Mouse (Mus musculus) heart, postnatal 4 days (tissue): ENCODE data around the gene Ptov1. TPM values are rescaled to one million over a fixed set of nuclear protein-coding genes. Genes with fewer than 3 reads are reported as not detected.
A peak's percentile ranks its signal among the peaks of the same experiment; 100 is the strongest.

Experiments
- DNase-seq: peaks from one replicate; pipeline ENCODE4 v3.0.0; 2021
- total RNA-seq, 2 experiments: library from RNA; stranded (reverse); gene quantifications; 2 replicates each; pipeline ENCODE4 v1.2.3; 2021

The Ptov1 gene
- total RNA-seq, 2 experiments from 2014 or later, result 237 to 248 TPM

DNA sequence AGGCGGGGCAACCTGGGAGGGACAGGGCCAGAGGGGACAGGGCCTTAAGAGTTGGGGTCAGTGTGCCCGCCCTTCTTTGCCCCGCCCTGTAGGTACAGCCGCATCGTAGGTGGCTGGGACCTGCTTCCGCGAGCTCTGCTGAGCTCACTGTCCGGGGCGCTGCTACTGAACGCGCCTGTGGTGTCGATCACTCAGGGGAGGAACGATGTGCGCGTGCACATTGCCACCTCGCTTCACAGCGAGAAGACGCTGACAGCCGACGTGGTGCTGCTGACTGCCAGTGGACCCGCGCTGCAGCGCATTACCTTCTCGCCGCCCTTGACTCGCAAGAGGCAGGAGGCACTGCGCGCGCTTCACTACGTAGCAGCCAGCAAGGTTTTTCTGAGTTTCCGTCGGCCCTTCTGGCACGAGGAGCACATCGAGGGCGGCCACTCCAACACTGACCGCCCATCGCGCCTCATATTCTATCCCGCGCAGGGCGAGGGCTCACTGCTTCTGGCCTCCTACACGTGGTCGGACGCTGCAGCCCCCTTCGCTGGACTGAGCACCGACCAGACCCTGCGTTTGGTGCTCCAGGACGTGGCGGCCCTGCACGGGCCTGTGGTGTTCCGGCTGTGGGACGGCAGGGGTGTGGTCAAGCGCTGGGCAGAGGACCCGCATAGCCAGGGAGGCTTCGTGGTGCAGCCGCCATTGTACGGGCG is 29.9 kb downstream of the Ptov1 start:
- DNase-seq, result peak; percentile 62

DNA sequence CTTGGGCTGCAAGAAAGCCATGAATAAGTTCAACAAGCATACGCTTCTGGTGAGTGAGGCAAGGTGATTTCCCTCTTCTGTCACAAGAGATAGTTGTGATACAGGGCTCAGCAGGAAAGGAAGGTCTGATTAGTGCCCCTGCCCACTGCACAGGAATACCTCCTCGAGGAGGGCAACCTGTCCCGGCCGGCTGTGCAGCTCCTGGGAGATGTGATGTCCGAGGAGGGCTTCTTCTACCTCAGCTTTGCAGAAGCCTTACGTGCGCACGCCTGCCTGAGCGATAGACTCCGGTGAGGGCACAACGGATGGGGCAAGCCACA is 30.5 kb downstream of the Ptov1 start:
- no peak for DNase-seq

DNA sequence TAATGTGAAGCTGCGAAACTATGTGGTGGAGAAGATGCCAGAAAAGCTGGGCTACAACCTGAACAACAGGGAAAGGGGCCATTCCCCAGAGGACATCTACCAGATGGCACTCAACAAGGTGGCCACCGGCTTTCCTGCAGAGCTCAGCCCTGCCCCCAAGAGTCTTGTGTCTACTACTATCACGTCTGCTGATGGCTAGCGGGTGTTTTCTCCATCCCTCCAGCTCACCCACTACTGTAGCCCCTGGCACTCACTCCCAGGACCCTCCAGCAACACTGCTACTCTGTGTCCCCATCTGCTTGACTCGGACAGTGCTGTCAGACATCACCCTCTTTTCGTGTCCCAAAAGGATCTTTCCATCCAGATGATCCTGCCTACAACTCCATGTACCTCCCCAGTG is 31.5 kb downstream of the Ptov1 start:
- no peak for DNase-seq

DNA sequence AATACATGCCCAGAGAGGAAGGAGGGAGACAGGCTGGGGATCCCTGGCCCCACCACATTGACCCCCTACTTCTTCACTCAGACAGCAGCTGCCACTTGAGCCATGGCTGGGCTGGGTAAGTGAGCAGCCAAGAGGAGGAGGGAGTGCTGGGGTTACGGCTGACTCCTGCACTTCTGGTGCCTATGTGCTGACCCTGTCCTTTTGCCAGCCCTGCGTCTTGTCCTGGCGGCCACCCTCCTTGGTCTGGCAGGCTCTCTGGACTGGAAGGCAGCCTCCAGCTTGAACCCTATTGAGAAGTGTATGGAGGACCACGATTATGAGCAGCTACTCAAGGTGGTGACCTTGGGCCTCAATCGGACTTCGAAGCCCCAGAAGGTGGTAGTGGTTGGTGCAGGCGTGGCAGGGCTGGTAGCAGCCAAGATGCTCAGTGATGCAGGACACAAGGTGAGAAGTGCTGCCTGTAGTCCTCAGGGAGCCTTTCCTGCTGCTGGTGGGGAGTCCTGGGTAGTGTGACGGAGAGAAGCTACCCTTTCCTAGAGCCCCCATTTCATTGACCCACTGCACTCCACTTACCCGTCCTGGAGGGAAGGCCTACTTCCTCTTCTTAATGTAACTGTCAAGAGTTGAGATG is 33.0 kb downstream of the Ptov1 start:
- DNase-seq, result no peak

DNA sequence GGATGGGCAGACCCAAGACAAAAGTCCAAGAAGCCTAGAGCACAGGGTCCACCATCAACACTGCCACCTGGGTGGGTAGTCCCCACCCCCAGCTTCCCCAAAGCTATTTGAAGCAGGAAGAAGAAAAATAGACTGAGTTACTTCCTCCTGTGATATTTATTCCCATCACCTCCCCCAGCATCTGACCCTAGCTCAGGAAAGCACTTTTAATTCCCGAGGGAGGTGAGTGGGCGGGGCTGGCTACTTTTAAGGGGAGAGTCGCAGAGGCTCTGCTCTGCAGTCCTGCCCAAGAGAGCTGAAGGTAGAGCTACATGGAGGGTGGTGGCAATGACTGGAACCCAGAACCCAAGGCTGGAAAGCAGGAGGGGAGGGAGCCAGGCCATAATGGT is 33.6 kb downstream of the Ptov1 start:
- DNase-seq, result no peak

DNA sequence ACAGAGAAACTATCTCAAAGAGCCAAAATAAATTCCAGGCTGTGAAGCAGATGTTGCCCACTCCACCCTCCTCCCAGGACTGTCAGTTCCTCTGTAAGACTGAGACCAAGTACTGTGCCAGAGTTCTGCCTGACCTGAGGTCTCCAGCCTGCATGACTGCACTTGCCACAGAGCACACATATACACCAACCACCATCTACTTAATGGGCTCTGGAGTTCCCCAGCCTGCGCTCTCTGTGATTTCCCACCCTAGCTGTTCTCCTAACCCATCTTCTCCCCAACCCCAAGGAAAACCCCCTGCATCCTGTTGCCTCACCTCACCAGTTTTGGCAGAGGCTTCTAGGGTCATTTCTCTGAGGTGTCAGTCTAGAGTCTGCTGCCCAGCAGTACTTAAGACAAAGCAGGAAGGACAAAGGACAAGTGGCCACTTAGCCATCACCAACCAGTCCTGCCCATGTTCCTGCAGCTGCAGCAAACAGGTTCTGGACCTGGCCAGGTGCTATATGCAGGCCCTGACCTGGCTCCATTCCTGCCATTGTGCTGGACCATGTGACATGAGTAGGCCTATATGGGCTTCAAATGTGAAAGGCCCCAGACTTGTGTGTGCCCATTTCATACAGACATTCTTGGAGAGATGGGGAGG is 34.1 kb downstream of the Ptov1 start:
- DNase-seq, result no peak

DNA sequence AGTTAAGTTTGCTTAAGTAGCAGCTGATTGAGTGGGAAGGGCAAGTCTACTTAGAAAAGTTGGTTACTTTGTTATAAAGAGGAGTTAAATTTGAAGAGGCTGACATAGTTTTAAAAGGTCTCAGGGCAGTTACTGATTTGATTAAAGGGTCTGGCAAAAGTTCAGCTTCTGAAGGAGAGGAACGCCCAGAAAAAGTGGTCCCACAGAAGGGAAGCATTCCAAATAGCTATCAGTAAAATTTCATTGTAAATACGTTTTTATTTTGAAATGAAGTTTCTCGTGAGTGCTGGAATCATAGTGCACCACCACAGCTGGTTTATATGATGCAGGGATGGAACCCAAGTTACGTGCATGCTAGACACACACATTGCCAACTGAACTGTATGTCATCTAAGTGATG is 36.8 kb downstream of the Ptov1 start:
- DNase-seq, result no peak

DNA sequence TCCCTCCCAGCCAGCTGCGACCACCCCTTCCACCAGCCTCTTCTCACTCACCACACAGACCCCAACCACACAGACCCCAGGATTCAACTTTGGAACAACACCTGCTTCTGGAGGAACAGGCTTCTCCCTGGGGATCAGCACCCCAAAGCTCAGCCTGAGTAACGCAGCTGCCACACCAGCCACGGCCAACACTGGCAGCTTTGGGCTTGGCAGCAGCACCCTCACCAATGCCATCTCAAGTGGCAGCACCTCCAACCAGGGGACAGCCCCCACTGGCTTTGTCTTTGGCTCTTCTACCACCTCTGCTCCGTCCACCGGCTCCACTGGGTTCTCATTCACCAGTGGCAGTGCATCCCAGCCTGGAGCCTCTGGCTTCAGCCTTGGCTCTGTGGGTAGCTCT is 40.9 kb downstream of the Ptov1 start:
- DNase-seq, result no peak

DNA sequence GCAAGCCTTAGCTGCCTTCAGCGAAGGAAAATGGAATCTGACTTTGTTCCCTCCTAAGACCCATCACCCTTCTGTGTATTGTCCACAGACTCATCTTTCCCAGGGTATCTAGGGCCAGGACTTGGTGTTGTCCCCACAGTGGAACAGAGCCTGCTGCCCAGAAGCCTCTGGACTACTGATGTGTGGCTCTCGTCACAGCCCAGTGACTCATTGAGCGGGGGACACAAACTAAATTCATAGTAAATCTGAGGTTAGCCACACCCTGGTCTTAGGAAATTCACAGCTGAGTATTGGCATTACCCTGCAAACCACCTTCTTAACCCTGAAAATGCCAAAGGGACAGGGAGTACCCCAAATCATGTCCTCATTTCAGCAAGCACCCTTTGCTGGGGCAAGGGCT is 42.8 kb downstream of the Ptov1 start:
- DNase-seq, result no peak

DNA sequence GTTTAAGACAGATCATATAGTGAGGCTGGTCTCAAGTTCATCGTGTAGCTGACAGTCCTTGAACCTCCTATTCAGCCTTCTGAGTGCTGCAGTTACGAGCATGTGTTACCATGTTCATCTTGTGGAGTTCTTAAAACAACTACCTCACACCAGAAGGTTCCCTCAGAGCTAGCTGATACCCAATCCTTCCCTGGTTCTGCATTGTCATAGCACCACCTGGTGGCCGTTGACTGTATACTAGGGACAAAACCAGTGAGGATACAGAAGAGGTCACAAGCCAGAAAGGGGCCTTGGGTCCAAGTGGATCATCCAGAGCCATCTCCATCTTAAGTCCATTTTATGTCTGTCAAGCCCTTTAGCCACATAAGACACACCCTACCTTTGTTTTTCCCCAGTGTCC is 44.7 kb downstream of the Ptov1 start:
- peak; percentile 87 for DNase-seq

DNA sequence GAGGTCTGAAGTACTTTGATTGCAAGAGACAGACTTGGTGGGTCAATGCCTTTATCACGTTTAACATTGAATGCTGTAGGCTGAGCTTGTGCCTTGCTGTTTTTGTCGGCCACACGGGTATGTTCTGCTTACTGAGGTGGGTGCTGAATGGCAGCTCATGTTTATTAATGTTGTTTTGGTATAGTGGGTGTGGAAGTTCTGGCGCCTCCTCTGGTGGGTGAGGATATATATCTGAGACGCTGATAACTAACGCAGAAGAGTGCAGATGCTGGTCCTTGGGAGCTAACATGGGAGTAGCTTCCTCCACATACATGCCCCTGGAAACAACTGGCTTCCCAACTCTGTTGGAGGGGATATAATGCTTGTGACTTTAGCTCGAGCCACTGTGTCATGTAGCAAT is 46.2 kb downstream of the Ptov1 start:
- DNase-seq, result peak; percentile 6

DNA sequence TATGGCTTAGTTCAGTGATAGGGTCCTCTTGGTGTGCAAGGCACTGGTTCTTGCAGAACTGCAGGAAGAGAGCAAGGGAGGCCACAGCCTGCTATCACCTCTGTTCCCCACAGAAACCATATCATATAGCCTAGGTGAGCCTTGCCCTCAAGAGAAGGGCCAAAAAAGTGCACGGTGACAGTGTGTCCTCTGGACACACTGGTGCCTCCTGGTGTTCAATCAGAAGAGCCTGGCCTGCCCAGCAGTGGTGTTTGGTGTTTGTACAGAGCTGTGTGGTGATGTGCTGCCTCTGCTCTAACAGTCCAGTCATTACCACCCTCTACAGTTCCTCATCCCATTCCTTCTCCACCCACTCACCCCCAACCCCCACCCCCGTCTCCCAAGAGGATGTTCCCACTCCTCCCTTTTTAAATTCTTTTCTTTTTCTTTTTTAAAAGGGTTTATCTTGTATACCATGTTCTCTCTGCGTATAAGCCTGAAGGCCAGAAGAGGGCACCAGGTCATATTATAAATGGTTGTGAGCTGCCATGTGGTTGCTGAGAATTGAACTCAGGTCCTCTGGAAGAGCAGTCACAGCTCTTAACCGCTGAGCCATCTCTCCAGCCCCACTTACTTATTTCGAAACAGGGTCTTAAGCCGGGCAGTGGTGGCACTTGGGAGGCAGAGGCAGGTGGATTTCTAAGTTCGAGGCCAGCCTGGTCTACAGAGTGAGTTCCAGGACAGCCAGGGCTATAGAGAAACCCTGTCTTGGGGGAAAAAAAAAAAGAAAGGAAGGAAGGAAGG is 47.7 kb downstream of the Ptov1 start:
- DNase-seq, result peak; percentile 3

DNA sequence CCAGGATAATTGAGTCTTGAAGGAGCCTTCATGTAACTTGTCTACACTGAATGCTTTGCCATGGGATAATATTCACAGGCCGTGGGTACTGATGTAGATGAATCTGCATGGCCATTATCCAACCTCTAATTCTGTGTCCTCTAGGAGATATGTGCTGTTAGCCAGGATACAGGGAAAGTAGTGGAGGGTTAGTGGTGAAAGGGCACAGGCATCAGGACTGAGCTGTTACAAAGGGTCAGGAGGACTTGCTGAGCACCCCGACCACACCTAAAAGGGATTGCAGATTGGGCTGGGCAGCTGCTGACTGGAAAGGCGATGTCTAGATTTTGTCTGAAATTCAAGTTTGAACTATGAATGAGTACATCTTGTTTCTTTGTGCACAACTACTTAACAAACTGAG is 49.1 kb downstream of the Ptov1 start:
- DNase-seq, result peak; percentile 2

DNA sequence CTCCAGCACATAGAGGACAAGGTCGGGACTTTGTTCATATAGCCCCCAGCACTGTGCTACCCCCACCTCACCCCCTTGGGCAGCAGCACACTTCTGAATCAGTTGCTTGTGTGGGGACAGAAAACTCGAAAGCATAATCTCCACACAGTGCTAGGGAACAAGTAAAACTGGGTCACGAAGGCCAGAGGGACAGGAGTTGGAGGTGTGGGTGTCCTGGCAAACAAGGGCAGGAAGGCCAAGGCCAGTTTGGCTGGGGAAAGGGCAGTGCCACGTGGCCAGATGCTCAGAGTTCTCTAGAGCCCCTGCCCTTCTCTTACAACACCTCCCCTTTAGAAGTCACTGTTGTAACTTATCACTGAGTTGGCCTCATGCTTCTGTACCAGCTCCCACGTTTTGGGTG is 49.7 kb downstream of the Ptov1 start:
- DNase-seq, result peak; percentile 7

DNA sequence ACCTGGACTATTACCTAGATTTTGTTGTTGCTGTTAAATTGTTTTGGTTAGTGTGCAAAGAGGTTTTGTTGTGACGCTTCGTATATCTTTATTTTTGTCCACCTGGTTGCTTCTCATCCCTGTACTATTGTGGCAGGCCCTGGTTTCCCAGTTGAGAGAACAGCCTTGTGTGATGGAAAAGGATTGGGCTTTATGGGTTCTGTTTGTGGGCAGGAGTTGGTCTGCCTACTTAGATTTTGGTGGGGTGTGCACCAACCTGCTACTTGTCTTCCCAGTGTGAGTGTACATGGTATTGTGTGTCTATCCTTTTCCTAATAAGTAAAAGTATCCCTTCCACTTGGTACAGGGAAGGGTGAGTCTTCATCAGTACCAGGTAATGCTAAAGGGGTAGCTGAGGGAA is 50.2 kb downstream of the Ptov1 start:
- peak; percentile 3 for DNase-seq

DNA sequence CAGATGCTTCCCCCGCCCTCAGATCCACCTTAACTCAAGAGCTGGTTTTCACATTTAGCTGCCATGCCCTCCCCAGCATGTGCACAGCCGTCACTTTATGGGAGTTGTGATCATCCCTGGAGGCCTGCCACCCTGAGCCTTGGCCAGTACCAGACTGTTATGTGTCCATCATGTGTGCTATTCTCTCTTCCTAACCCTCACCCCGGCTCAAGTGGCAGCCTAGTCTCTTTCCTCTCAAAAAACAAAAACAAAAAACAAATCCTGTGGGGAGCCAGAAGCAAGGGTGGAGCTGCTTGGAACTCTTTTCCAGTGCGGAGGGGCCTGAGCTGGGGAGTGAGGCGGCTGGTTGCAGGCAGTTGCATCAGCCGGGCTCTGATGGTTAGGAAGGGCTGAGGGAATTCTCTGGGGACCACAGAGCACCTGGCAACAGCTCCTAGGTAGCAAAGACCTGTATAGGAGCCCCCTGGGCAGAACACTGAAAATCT is 50.8 kb downstream of the Ptov1 start:
- DNase-seq, result peak; percentile 69

DNA sequence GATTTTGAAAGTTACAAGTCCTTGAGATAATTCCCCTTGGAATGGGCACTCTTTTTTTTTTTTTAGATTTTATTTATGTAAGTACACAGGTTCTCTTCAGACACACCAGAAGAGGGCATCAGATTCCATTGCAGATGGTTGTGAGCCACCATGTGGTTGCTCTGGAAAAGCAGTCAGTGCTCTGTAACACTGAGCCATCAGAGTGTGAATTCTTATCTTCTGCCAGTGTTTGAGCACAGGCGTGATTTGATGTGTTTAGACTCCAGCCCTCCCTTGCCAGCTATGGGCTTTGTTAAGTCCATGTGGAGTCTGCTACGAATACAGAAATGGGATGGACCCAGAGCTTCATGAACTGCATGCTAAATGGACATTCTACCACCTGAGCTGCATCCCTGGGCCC is 51.4 kb downstream of the Ptov1 start:
- DNase-seq, result peak; percentile 4

DNA sequence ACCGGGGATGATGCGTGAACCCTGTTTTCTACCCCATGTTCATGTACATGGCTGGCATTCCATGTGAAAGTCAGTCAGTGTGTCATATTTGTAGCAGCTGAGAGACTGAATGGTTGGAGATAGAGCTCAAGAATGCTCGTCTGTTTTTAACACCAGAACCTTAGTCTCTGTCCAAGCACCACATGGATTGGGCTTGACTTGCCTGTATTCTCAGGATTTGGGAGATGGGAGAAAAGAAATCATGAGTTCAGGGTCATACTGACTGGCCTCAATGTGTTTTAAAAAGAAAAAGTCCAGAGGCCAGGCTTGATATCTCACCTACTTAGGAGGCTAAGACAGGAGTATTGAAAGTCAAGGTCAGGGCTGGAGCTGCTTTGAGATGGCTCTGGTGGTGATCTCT is 52.1 kb downstream of the Ptov1 start:
- DNase-seq, result peak; percentile 4

DNA sequence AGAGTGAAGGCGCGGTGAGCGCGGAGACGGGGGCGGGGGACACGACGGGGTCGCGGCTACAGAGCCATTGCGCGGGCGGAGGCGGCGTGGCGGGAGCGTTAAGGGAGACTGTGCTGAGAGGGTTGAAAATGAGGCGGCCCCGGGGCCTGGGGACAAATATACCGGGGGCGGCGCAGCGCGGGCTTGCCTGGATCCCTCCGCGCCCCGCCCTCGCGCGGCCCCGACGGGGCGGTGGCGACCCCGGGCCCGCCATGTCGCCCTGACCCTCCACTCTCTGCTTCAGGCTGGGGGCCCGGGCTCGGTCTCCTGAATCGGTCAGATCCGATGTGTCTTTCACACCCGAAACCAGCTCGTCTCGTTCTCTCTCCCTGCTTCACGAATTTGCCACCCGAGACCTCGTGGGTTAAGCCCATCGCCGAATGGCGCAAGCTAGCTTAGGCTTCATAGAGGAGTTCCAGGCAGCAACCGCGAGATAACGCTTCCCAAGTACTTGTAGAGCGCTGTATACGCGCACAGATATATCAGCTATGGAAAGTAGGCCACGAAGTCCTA is 53.0 kb downstream of the Ptov1 start, which contains the start of gene Atf5:
Gene Atf5 (minus strand): TSS at position 189 of the 552 bp plus-strand sequence.
- DNase-seq, result peak; percentile 80

DNA sequence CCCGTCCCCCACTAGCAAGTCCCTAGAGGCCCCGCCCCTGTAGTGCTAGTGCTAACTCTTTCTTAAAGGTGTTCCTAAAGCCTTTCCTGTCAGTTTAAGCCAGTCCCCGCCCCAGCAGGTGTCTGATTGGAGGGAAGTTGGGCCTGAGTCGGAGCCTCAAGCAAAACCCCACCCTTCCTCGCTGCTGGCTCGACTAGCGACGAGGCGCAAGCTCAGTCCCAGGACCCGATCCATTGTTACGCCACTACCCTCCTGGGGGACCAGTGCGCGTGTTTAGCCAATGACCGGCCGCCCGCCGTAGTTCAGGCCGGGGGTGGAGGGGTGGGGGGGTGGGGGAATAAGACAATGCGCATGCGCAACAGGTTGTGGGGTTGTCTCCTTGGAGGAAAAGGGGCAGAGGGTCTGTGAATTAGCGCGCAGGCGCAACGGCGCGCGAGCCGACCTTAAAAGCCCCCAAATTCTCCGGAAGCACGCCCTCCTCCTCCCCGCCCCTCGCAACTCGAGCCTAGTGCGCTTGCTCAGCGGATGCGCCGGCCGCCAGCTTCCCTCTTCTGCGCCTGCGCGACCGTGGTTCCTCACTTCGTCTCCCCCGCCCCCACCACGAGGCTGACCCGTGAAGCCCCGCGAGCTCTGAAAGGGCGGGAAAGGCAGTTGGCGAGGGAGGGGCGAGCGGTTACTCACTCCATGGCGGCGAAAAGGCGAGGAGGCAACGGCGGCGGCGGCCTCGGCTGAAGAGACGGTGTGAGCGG is 53.7 kb downstream of the Ptov1 start, which contains the start of the genes Nup62 and Il4i1:
Gene Nup62 (plus strand): TSS at position 368 of the 749 bp plus-strand sequence.
Gene Il4i1 (plus strand): TSS at position 667 of the 749 bp plus-strand sequence.
- DNase-seq, result peak; percentile 100

DNA sequence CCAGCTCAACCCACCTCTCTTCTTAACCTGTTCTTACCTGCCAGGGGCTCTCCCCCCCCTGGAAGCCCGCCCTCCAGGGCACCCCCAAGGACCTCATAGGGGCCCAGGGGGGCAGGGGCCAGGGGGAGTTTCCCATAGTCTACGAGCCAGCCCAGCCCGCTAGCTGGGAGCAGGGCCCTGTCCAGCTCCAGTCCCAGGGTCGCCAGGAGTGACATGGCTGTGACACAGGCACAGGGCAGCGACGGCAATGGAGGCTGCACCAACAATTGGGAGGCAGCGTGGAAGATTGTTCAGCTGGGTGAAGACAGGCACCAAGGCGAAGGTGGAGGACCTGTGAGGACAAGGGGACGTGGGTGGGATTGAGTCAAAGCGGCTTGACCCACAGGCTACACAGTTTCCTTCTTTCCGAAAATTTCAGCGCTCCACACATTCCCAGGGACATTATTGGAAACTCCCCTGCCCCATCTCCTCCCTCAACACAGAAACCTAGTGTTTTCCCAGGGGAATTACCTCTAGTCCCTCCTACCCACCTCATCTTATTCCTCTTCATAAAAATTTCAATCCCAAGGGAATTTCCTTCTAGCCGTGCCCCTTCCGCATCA is 54.5 kb downstream of the Ptov1 start:
- DNase-seq, result peak; percentile 19
